Mouse (Mus musculus): ENCODE results near the gene Lpcat3. TPM values are rescaled to one million over a fixed set of nuclear protein-coding genes. Genes with fewer than 3 reads are reported as not detected.

Gene Lpcat3
- polyA plus RNA-seq, 1 experiment from 2014 or later: 40.0 TPM

DNA sequence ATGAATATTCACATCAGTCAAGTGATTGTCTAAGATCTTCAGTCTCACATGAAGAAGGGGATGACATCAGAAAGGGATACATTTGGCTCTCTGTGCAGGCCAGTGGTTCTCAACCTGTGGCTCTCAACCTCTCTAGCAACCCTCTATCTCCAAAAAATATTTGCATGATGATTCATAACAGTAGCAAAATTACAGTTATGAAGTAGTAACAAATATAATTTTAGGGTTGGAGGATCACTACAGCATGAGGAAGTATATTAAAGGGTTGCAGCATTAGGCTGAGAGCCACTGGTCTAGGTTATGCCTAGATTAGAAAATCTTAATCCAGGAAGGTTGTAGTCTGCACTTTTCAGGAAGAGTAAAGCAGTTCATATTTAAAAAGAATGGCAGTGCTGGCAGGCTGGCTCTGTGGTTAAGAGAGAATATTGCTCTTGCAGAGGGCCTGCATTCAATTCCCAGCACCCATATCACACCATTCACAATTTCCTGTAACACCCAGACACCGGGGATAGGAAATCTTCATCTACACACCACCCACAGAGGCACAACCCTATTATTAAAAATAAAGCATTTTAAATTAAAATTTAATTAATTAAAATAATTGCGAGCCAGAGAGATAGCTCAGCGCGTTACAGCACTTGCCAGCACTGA is 1.5 kb upstream of the Lpcat3 start:
- H3K27me3 ChIP-seq (replicated peaks): no peaks in the 10 kb centered on the region
- ATAC-seq (ENCODE audit: insufficient number of reproducible peaks, low FRiP score): no peak
- H3K27ac ChIP-seq (ENCODE audit: poor library complexity, severe bottlenecking): no peak overlapping the region
- no peak overlapping the region for H3K4me3 ChIP-seq
- no peaks in the 10 kb centered on the region for H3K9me3 ChIP-seq (replicated peaks)
- no peaks in the 10 kb centered on the region for H3K36me3 ChIP-seq
- WGBS: 90% methylated on average over 4 of the region's 4 CpGs
- H3K4me2 ChIP-seq: no peak overlapping the region
- peaks cover 8% of the 10 kb centered on the region; the same call in 1 of the 2 replicates for H3K4me1 ChIP-seq (replicated peaks)
- H3K9ac ChIP-seq: no peak overlapping the region

- Histone ChIP-seq H3K4me1 (replicated peaks) (peaks cover 8% of the 10 kb centered on the region; the same call in 1 of the 2 replicates), H3K4me3 (peak overlapping the region; percentile 82), H3K27ac (ENCODE audit: poor library complexity, severe bottlenecking) (peak overlapping the region; percentile 80), H3K27me3 (replicated peaks) (no peaks in the 10 kb centered on the region), H3K9me3 (replicated peaks) (no peaks in the 10 kb centered on the region), H3K9ac (peak overlapping the region; percentile 70; the same call in 1 of the 2 replicates), H3K36me3 (no peaks in the 10 kb centered on the region), H3K4me2 (peak overlapping the region; percentile 81)
- ATAC-seq (ENCODE audit: insufficient number of reproducible peaks, low FRiP score): no peak
- WGBS: 34% methylated on average over 6 of the region's 6 CpGs
These were observed 832 bp upstream of the Lpcat3 start for GRCm38 (mm10) chr6:124661995-124662394.

- Histone ChIP-seq H3K4me2 (peak overlapping the region; percentile 81), H3K4me1 (replicated peaks) (peaks cover 8% of the 10 kb centered on the region; the same call in 1 of the 2 replicates), H3K9ac (peak overlapping the region; percentile 70), H3K27me3 (replicated peaks) (no peaks in the 10 kb centered on the region), H3K4me3 (peak overlapping the region; percentile 82), H3K27ac (ENCODE audit: poor library complexity, severe bottlenecking) (0 out of 2 replicates have a peak overlapping the region, but pooled peaks have one; percentile 80), H3K9me3 (replicated peaks) (no peaks in the 10 kb centered on the region), H3K36me3 (no peaks in the 10 kb centered on the region)
- ATAC-seq (ENCODE audit: insufficient number of reproducible peaks, low FRiP score): no peak
- 13% methylated on average over 13 of the region's 13 CpGs for WGBS
These were observed 583 bp downstream of the Lpcat3 start for GRCm38 (mm10) chr6:124663424-124663795.

DNA sequence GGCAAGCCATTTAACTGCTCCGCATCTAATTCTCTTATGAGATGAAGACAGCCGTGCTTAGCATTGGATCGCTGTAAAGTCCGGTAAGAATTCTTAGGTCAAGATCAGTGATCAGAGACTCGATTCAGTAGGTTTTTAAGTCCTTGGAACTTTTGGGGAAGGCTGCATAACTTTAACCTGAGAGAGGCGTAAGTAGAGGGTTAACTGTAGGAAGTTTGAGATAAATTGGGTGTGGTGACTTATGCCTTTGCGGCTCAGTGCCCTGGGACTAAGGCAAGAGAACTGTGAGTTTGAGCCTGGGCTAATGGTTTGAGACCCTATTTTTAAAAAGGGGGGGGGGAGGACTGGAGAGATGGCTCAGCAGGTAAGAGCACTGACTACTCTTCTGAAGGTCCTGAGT is 1.4 kb downstream of the Lpcat3 start:
- no peaks in the 10 kb centered on the region for H3K27me3 ChIP-seq (replicated peaks)
- no peak for ATAC-seq (ENCODE audit: insufficient number of reproducible peaks, low FRiP score)
- peak overlapping the region; percentile 25; the same call in 1 of the 2 replicates for H3K4me2 ChIP-seq
- no peak overlapping the region for H3K9ac ChIP-seq
- no peaks in the 10 kb centered on the region for H3K9me3 ChIP-seq (replicated peaks)
- H3K27ac ChIP-seq (ENCODE audit: poor library complexity, severe bottlenecking): no peak overlapping the region
- WGBS: 79% methylated on average over 7 of the region's 7 CpGs
- H3K36me3 ChIP-seq: no peaks in the 10 kb centered on the region
- no peak overlapping the region for H3K4me3 ChIP-seq
- peaks cover 8% of the 10 kb centered on the region; the same call in 1 of the 2 replicates for H3K4me1 ChIP-seq (replicated peaks)

GRCm38 (mm10) chr6:124665011-124665410 is 2.2 kb downstream of the Lpcat3 start:
- H3K9ac ChIP-seq: no peak overlapping the region
- H3K4me2 ChIP-seq: no peak overlapping the region
- H3K4me1 ChIP-seq (replicated peaks): peaks cover 8% of the 10 kb centered on the region; the same call in 1 of the 2 replicates
- H3K9me3 ChIP-seq (replicated peaks): no peaks in the 10 kb centered on the region
- H3K4me3 ChIP-seq: no peak overlapping the region
- WGBS: 91% methylated on average over 10 of the region's 10 CpGs
- no peak overlapping the region for H3K27ac ChIP-seq (ENCODE audit: poor library complexity, severe bottlenecking)
- no peak for ATAC-seq (ENCODE audit: insufficient number of reproducible peaks, low FRiP score)
- H3K36me3 ChIP-seq: no peaks in the 10 kb centered on the region
- H3K27me3 ChIP-seq (replicated peaks): no peaks in the 10 kb centered on the region

GRCm38 (mm10) chr6:124669234-124669859 is 6.5 kb downstream of the Lpcat3 start:
- Histone ChIP-seq H3K9me3 (replicated peaks) (0 out of 2 replicates have a peak, but pooled peaks cover 4% of the 10 kb centered on the region), H3K4me2 (no peak overlapping the region), H3K27ac (ENCODE audit: poor library complexity, severe bottlenecking) (no peak overlapping the region), H3K9ac (no peak overlapping the region), H3K4me1 (replicated peaks) (peaks cover 8% of the 10 kb centered on the region), H3K4me3 (no peak overlapping the region), H3K36me3 (peaks cover 5% of the 10 kb centered on the region), H3K27me3 (replicated peaks) (no peaks in the 10 kb centered on the region)
- WGBS: 77% methylated on average over 11 of the region's 11 CpGs
- ATAC-seq (ENCODE audit: insufficient number of reproducible peaks, low FRiP score): no peak

GRCm38 (mm10) chr6:124670281-124670900 is 7.6 kb downstream of the Lpcat3 start:
- H3K9ac ChIP-seq: no peak overlapping the region
- no peak overlapping the region for H3K4me3 ChIP-seq
- peaks cover 12% of the 10 kb centered on the region for H3K36me3 ChIP-seq
- ATAC-seq (ENCODE audit: insufficient number of reproducible peaks, low FRiP score): no peak
- no peak overlapping the region for H3K27ac ChIP-seq (ENCODE audit: poor library complexity, severe bottlenecking)
- no peaks in the 10 kb centered on the region for H3K27me3 ChIP-seq (replicated peaks)
- no peak overlapping the region for H3K4me2 ChIP-seq
- H3K4me1 ChIP-seq (replicated peaks): peaks cover 8% of the 10 kb centered on the region
- whole genome bisulfite sequencing: 84% methylated on average over 7 of the region's 7 CpGs
- peaks cover 4% of the 10 kb centered on the region; the same call in 1 of the 2 replicates for H3K9me3 ChIP-seq (replicated peaks)

GRCm38 (mm10) chr6:124672100-124672499 is 9.3 kb downstream of the Lpcat3 start:
- H3K4me1 ChIP-seq (replicated peaks): peaks cover 8% of the 10 kb centered on the region
- H3K4me2 ChIP-seq: no peak overlapping the region
- H3K27me3 ChIP-seq (replicated peaks): no peaks in the 10 kb centered on the region
- no peak overlapping the region for H3K27ac ChIP-seq (ENCODE audit: poor library complexity, severe bottlenecking)
- no peak overlapping the region for H3K4me3 ChIP-seq
- peaks cover 15% of the 10 kb centered on the region for H3K36me3 ChIP-seq
- peaks cover 4% of the 10 kb centered on the region; the same call in 1 of the 2 replicates for H3K9me3 ChIP-seq (replicated peaks)
- WGBS: 49% methylated on average over 6 of the region's 6 CpGs
- no peak overlapping the region for H3K9ac ChIP-seq
- ATAC-seq (ENCODE audit: insufficient number of reproducible peaks, low FRiP score): no peak

DNA sequence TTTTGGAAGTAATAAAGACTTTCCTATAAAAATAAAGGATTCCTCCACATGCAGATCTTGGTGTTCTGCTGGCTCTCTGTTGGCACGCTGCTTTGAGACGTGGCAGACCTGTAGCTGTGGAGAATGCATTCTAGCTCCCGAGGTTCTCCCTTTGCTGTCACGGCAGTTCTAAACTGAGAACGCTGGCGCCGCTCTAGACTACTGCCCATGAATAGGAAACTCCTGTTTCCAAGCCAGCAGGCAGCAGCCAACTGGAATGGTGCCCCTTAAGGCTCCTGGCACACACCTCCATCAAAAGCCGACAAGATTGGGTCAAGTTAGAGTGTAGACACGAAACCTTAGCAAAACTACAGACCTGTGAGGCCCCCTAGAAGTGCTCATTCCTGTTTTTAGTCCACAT is 10.8 kb downstream of the Lpcat3 start:
- 93% methylated on average over 9 of the region's 9 CpGs for WGBS
- Histone ChIP-seq H3K4me1 (replicated peaks) (peaks cover 8% of the 10 kb centered on the region), H3K27ac (ENCODE audit: poor library complexity, severe bottlenecking) (no peak overlapping the region), H3K36me3 (peaks cover 15% of the 10 kb centered on the region), H3K4me2 (no peak overlapping the region), H3K9ac (no peak overlapping the region), H3K27me3 (replicated peaks) (no peaks in the 10 kb centered on the region), H3K9me3 (replicated peaks) (peaks cover 4% of the 10 kb centered on the region; the same call in 1 of the 2 replicates), H3K4me3 (no peak overlapping the region)
- ATAC-seq (ENCODE audit: insufficient number of reproducible peaks, low FRiP score): no peak

GRCm38 (mm10) chr6:124674591-124674990 is 11.8 kb downstream of the Lpcat3 start:
- no peak for ATAC-seq (ENCODE audit: insufficient number of reproducible peaks, low FRiP score)
- peaks cover 15% of the 10 kb centered on the region for H3K36me3 ChIP-seq
- H3K27ac ChIP-seq (ENCODE audit: poor library complexity, severe bottlenecking): no peak overlapping the region
- no peaks in the 10 kb centered on the region for H3K27me3 ChIP-seq (replicated peaks)
- H3K9me3 ChIP-seq (replicated peaks): peaks cover 4% of the 10 kb centered on the region; the same call in 1 of the 2 replicates
- no peak overlapping the region for H3K9ac ChIP-seq
- no peak overlapping the region for H3K4me2 ChIP-seq
- H3K4me3 ChIP-seq: no peak overlapping the region
- WGBS: 93% methylated on average over 7 of the region's 7 CpGs
- peaks cover 12% of the 10 kb centered on the region for H3K4me1 ChIP-seq (replicated peaks)

- Histone ChIP-seq H3K9ac (no peak overlapping the region), H3K9me3 (replicated peaks) (peaks cover 4% of the 10 kb centered on the region; the same call in 1 of the 2 replicates), H3K27me3 (replicated peaks) (no peaks in the 10 kb centered on the region), H3K4me3 (no peak overlapping the region), H3K4me2 (no peak overlapping the region), H3K36me3 (peaks cover 15% of the 10 kb centered on the region), H3K27ac (ENCODE audit: poor library complexity, severe bottlenecking) (no peak overlapping the region), H3K4me1 (replicated peaks) (peaks cover 12% of the 10 kb centered on the region)
- ATAC-seq (ENCODE audit: insufficient number of reproducible peaks, low FRiP score): no peak
- 76% methylated on average over 6 of the region's 6 CpGs for WGBS
These were observed 13.3 kb downstream of the Lpcat3 start for GRCm38 (mm10) chr6:124676171-124676570.
